Mouse (Mus musculus) adrenal gland, postnatal 4 days (tissue): Measurements from ENCODE around the gene Gm853. TPM values are rescaled to one million over a fixed set of nuclear protein-coding genes. Genes with fewer than 3 reads are reported as not detected.
"Not testable (repeated sequence)": the region's sequence is repeated elsewhere in the genome, so short reads cannot be mapped to it uniquely, and the experiment has no call there.

Experiments used
- DNase-seq, 2 experiments: peaks; one replicate each; pipeline ENCODE4 v3.0.0; 2021 to 2022; ENCODE audit warnings: low spot score in 2 of 2, mixed read lengths in 2 of 2
- long read RNA-seq, 2 experiments: library from polyadenylated mRNA; stranded (forward); transcript quantifications; one replicate each; pipeline ENCODE4 v2.0.0; 2021
- total RNA-seq, 2 experiments: library from RNA; stranded (reverse); gene quantifications; 2 replicates each; pipeline ENCODE4 v1.2.3; 2021

The Gm853 gene
- not detected for total RNA-seq
- long read RNA-seq, experiment 1 = 0 reads
- long read RNA-seq, experiment 2 = 0 reads

GRCm38 (mm10) chr4:130222179-130222578 lies at the start of gene Gm853:
Gm853 (minus strand) TSS chr4:130222401.
- DNase-seq = no peak

GRCm38 (mm10) chr4:130270611-130271347 lies 48.6 kb upstream of the Gm853 start:
- no peak for DNase-seq

GRCm38 (mm10) chr4:130270089-130270488 lies 47.9 kb upstream of the Gm853 start:
- DNase-seq = no peak

- no peak for DNase-seq
These were observed 46.5 kb upstream of the Gm853 start for GRCm38 (mm10) chr4:130268736-130269135.

GRCm38 (mm10) chr4:130267069-130267468 lies 44.9 kb upstream of the Gm853 start:
- no peak for DNase-seq

- no peak for DNase-seq
These were observed 44.4 kb upstream of the Gm853 start for GRCm38 (mm10) chr4:130266601-130267000.

- DNase-seq = no peak
These were observed 42.6 kb upstream of the Gm853 start for GRCm38 (mm10) chr4:130264698-130265349.

GRCm38 (mm10) chr4:130264131-130264530 lies 41.9 kb upstream of the Gm853 start:
- DNase-seq = no peak

GRCm38 (mm10) chr4:130260406-130260805 lies 38.2 kb upstream of the Gm853 start:
- DNase-seq = no peak

GRCm38 (mm10) chr4:130252441-130253157 lies 30.4 kb upstream of the Gm853 start:
- DNase-seq = peak in 1 of 2 experiments; percentile 29

- no peak for DNase-seq
These were observed 29.6 kb upstream of the Gm853 start for GRCm38 (mm10) chr4:130251763-130252162.

GRCm38 (mm10) chr4:130251172-130251705 lies 29.0 kb upstream of the Gm853 start:
- no peak for DNase-seq

- no peak for DNase-seq
These were observed 26.4 kb upstream of the Gm853 start for GRCm38 (mm10) chr4:130248636-130249035.

GRCm38 (mm10) chr4:130246132-130246531 lies 23.9 kb upstream of the Gm853 start:
- DNase-seq = peak; percentile 29 to 52

GRCm38 (mm10) chr4:130244749-130245148 lies 22.5 kb upstream of the Gm853 start:
- DNase-seq = no peak

GRCm38 (mm10) chr4:130243621-130244020 lies 21.4 kb upstream of the Gm853 start:
- not testable (repeated sequence) for DNase-seq

GRCm38 (mm10) chr4:130242956-130243355 lies 20.8 kb upstream of the Gm853 start:
- DNase-seq = no peak

GRCm38 (mm10) chr4:130240695-130241094 lies 18.5 kb upstream of the Gm853 start:
- no peak for DNase-seq

- no peak for DNase-seq
These were observed 15.4 kb upstream of the Gm853 start for GRCm38 (mm10) chr4:130237607-130238006.

- DNase-seq = peak in 1 of 2 experiments; percentile 21
These were observed 14.2 kb upstream of the Gm853 start for GRCm38 (mm10) chr4:130236361-130236760.

GRCm38 (mm10) chr4:130224071-130224470 lies 1.9 kb upstream of the Gm853 start:
- DNase-seq = no peak

GRCm38 (mm10) chr4:130220176-130220575 lies 2.0 kb downstream of the Gm853 start:
- no peak for DNase-seq
